Mouse (Mus musculus): ENCODE results near the gene Tmem132c.

Tmem132c gene

DNA sequence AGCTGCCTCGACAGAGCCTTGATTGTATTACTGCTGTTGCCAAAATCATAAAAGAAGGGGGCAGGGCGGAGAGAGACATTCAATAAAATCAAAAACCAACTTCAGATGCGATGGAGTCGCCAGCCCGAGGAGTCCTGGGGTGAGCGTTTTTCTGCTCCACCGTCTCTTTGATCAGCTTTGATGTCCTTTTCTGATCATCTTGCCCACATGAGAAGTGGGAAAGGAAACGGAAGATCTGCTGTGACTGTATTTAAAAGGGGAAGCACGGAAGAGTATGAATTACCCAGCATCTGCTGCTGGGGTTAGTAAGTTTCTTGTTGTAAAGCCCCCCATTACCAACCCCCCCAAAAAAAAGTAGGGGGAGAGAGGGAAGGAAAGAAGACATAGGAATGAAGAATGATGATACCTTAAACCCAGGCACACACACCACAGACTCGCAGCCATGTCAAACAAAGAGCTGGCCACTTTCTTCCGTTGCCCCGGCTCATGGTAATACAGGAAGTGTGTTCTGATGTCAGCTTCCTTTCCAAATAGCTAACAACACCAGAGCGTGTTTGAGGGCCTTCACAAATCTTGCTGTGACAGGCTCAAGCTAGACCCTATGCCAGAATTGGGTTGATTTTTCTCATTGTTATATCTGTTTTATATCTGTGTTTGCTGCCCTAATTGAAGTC is 243.3 kb downstream of the Tmem132c start:
- no peak for DNase-seq (ENCODE audit: low read depth, low spot score)

DNA sequence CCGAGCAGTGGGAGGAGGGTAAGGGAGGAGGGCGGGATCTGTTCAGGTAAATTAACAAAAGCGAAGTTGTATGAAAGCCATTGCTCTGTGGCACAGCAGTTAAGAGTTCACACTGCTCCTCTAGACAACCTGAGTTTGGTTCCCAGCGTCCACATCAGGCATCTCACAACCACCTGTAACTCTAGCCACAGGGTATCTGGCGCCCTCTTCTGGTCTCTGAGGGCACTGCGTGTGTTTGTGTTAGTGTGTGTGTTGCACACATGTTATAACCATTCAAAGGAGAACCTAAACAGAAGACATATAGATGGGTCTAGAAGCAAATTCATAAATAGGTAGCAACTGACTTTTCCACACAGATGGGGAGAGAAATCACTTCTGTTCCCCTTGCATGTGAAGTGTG is 245.6 kb downstream of the Tmem132c start:
- DNase-seq (ENCODE audit: low read depth, low spot score), result no peak

DNA sequence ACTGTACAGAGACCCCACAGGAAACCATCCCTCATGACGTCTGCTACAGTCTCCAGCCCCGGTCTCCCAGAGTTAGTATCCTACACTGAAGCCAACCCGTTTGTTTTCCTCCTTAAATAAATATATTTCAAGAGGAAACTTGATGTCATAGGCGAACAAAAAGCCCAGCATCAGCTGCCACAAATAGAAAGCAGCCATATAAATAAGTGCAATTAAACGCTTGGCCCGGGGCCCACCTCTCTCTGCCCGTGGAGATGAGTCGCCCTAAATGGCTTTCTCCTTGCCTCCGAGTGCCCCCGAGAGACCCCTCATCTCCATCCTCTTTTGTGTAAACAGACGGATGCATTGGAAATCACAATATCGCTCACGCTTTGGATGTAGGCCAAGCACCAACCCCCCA is 247.1 kb downstream of the Tmem132c start:
- no peak for DNase-seq (ENCODE audit: low read depth, low spot score)

DNA sequence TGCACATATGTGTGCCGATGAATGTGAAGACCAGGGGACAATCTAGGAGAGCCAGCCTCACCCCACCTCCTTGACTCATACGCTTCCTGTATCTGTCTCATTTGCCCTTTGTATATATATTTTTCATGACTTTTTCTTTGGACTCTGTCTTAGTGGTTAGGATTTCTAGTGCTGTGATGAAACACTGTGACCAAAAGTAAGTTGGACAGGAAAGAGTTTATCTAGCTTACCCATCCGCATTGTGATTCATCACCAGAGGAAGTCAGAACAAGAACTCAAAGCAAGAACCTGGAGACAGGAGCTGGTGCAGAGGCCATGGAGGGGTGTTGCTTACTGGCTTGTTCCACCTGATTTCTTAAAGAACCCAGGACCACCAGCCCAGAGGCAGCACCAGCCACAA is 250.1 kb downstream of the Tmem132c start:
- no peak for DNase-seq (ENCODE audit: low read depth, low spot score)

DNA sequence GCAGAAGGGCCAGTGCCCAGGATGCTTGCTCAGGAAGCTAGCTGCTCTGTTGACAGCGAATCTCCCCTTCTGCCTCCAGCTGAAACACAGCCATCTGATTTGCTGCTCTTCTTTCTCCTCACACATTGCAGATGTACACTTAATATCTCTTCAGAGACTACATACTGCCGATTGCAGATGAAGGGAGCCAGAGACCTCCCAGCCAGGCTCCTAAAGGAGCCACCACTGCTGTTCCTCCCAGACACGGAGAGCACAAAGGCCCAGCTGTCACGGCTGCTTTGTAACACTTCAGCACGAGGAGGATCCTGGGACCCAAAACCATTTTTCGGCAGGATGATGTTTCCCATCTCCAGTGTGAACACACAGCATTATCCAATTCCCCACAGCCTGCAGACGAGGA is 255.3 kb downstream of the Tmem132c start:
- no peak for DNase-seq (ENCODE audit: low read depth, low spot score)

DNA sequence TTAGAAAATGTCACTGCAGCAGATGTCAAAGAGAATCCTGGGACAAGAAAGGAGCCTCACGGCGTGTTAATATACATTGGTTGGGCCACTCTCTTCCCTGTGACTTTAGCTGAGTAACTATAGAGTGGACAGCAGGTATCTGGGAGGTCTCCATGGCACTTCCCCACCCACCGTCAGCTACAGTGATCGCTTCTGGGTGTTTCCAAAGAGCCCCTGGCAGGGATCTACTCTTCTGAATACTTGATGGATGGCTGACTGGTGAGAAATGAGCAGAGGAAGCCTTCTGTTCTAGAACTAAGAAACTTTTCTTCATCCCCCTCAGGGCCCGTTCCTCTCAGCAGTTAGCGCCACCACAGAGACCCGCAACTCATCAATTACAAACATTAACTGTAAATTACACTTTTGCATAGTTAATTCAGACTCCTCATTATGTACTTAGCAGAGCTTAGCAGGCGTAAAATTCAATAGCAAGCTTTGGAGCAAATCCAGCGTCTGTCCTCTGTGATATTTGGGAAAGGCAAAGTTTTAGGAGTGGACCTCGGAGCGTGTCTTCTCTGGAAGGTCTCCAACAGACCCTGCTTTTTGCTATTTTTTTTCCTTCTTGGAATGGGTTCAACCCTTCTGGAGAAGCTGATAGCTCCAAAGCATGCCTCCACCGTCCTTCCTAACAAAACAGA is 257.7 kb downstream of the Tmem132c start:
- no peak for DNase-seq (ENCODE audit: low read depth, low spot score)

DNA sequence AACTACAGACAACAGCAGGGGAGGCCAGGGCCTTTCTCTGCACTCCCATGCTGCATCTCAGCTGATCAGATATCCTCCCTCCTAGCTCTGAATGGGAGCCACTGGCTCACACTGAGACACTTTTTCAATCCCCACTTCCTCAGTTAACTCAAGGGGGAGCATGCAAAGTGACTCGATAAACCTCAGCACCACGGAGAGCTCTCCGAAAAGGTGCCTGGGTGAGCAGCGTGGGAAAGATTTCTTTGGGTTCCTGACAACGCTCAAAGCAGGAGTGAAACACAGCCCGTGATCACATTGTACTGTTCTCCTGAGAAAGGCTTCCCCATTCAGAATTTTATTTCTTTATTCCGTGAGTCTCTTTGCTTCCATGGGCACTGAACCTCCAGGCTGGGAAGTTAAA is 261.2 kb downstream of the Tmem132c start:
- DNase-seq (ENCODE audit: low read depth, low spot score), result no peak

DNA sequence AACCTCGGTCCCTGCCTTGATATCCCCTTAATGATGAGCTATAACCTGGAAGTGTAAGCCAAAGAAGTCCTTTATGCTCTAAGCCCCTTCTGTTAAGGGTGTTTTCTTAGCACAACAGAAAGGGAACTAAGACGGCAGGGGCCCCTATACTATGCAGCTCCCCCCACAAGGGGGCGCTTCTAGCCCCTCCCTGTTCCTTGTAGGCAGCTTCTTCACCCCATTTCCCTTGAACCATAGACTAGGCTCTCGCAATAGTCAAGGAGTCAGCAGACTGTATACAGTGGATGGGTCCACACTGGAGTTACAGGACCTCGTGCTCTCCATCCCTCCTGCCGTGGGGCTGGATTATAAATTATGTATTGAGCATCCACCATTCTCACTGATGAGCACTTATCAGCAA is 264.1 kb downstream of the Tmem132c start:
- DNase-seq (ENCODE audit: low read depth, low spot score), result no peak

DNA sequence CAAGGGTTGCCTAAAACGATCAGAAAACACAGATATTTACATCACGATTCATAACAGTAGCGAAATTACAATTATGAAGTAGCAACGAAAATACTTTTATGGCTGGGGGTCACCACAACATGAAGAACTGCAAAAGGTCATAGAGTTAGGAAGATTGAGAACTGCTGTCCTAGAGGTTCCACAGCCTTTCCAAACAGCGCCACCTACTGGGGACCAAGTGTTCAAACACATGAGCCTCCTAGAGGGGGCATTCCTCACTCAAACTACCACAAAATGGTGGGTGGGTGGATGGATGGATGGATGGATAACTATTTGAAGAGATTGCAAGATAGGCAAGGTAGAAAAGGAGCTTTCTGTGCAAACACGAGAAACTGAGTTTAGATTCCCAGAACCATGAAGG is 270.0 kb downstream of the Tmem132c start:
- peak; percentile 16 for DNase-seq (ENCODE audit: low read depth, low spot score)

DNA sequence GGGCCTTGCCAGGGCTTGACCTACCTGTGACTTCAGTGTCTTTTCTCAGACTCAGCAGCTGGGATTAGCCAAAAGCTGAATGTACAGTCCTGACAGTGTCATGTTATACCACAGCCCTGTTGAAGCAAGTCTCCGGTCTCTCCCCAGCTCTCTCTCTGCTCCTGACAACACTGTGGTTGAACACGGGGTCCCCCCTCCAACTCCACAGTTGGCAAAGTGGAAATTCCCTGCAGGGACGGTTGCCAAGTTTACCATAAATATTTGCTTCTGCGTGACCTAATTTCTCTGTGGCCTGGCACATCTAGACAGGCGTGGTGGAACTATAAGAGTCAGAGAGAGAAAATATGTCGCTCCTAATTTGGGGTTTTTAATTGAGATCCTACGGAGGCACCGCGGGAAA is 274.4 kb downstream of the Tmem132c start:
- DNase-seq (ENCODE audit: low read depth, low spot score), result no peak

DNA sequence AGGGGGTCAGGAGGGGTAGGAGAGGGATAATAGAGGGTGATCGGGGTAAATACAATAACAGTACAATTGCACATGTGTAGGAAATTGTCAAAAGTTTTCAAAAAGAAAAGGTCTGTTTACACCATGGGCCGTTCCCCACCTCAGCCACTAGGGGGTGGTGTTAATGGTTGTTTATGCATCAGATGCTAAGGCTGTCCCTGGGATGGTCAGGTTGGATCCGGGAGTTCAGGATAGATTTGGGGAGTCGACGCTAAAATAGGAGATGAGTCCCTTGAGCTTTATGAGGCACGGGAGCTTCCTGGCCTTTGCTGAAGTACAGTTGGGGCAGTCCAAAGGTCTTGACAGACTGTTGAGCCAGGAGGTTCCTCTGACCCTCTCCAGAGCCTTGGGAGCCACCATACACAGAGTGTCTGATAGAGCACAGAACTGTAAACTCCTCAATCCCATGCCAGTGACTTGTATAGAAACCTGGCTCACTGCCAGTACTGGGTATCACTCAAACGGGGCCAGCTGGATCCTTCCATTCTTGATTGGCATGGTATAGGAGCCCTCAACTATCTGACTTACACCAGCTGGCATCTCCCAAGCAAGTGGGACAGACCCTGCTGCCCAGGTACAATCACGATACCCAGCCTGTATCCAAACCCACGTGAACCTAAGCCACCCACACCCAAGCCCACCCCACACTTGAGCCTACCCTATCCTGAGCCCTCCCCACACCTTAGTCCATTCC is 281.3 kb downstream of the Tmem132c start:
- peak; percentile 25 for DNase-seq (ENCODE audit: low read depth, low spot score)

DNA sequence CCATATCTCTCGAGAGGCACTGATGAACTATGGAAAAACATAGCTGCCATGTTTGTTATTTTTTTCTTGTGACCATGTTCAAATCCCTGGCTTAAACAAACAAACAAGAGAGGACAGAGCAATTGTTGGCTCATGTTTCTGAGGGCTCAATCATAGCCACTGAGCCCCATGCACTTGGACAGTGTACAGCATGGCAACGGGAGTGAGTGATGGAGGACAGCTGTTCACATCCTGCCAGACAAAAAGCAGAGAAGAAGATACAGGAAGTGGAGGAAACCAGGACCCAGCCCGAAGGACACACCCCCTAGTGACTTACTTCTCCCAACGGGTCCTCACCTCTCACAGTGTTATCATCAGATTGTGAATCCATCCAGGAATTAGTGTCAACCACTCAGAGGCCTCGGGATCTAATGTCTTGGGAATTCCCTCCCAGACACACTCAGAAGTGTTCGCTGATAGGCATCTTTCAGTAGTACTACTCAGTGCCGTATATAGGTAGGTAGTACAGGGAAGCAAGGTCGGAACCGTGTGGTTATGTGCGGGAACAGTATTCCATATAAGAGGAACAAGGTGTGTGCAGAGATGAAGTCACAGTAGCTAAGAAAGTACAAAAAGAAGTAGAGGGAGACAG is 285.9 kb downstream of the Tmem132c start:
- no peak for DNase-seq (ENCODE audit: low read depth, low spot score)

DNA sequence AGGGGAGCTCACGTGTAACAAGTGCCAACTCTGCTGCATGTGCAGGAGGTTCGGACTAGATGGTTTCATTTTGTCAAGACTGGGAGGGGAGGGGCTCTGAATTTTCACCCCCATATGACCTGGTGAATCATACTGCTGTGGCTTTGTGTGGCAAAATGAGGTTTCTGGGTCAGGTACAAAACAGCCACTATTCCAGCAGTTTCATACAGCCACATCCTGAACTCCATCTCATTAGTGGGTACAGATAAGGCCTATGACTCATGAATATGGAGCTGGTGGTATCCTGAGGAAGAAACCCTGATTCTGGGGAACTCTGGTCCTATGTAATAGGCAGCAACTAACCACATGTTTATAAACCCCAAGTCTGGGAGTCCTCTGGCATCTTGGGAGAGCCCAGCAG is 295.9 kb downstream of the Tmem132c start:
- no peak for DNase-seq (ENCODE audit: low read depth, low spot score)

DNA sequence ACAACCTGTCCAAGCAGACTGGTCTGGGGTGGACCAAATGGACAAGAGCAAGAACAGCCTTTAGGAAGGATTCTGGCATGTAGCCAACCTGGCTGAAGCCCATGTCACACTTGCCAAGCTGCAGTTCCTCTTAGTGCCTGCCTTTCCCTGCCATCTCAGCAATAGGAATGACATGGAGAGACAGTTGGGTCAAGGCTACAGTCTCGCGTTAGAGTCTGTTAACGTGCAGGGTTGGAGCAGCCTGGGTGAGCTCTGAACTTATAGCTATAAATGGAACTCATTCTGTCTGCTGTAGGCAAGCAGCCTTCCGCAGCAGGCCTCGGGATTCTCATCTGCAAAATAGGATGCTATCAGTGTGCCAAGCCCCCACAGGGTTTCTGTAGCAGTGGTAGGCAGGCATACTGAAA is 305.0 kb downstream of the Tmem132c start:
- DNase-seq (ENCODE audit: low read depth, low spot score), result no peak

DNA sequence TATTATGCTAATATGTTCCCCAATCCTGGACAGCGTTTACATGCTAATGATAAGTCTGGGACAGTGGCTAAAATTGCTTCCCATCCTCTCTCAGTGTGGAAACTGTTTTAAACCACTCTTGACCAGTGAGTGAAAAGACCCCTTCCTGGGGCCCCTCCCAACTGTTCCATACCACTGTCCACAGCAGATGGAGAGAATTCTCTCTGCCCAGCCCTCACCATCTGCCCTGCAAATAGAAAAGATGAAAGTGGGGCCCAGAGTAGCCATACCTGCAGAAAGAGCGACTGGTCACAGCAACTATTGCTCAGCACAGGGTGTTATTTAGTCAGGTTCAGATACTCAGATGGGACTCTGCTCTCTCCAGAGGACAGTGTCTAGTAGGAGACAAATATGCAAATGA is 306.5 kb downstream of the Tmem132c start:
- DNase-seq (ENCODE audit: low read depth, low spot score), result no peak

DNA sequence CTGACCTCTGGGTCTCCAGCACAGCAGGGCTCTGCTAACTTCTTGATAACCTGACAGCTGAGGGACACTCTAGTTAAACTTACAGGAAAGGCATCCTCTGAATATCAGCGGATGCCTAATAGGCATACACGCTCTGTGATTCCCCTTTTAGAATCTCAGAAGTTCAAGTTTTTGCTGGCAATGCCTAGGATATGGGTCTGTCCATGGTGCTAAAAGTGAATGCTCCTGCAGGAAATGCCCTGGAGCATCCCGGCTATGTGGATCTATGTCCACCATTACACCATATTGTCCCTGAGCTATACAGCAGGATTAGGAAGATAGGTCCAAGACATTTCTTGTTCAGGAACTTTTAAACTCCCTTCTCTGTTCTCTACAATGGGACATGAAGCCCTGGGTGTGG is 319.5 kb downstream of the Tmem132c start:
- DNase-seq (ENCODE audit: low read depth, low spot score), result no peak

DNA sequence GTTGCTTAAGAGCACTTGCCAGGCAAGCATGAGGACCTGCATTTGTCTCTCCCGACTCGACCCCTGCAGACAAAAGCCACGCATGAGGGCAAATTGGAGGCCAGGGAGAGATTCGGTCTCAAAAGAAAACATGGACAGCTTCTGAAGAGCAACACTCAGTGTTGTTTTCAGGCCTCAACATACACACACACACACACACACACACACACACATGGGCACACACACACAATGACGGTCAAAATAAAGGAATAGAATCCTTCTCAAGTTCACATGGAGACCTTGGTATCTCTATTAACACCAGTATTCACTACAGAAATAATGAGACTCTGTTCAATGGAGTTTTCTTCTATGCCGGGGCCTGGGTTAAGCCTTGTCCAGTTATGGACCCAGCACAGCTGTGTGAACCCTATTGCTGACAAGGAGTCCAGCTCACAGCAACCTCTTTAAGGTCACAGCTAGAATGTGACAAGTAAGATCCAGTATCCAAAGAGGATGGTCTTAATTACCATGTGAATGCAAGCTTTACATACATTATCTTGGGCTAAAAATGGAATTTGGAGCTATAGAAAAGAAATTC is 325.6 kb downstream of the Tmem132c start:
- DNase-seq (ENCODE audit: low read depth, low spot score), result no peak

DNA sequence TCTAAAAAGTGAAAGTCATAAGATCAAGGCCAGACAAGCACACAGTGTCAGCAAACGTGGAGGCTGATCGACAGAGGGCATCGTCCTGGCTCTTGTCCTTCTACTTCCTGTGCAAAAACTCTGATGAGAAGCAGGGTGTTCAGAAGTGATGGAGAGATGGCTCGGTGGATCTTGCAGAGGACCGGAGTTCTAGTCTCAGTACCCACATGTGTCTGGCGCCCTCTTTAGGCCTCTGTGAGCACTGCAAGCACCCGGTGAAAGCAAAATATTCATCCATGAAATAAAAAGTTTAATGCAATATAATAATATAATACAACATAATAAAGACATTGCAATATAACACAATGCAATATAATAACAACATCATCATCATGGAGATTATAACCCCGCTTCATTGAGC is 335.8 kb downstream of the Tmem132c start:
- peak; percentile 30 for DNase-seq (ENCODE audit: low read depth, low spot score)

DNA sequence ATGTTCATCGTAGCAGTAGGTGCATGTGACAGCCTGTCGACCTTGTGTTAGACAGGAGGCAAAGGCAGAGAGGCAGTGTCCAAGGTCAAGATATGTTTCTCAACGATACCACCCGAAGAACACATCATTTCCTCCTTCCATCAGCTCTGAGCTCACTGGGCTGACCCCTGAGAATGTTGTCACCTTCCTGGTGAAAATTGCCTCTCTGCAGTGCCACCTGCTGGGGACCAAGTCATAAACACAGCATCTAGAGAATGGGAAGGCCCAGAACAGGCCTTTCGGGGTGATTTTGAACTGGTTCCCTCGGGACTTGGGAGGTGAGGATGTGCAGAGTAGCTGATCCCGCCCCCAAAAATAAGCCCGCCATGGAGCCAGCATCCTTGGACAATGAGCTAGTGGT is 342.1 kb downstream of the Tmem132c start:
- DNase-seq (ENCODE audit: low read depth, low spot score), result peak; percentile 44

DNA sequence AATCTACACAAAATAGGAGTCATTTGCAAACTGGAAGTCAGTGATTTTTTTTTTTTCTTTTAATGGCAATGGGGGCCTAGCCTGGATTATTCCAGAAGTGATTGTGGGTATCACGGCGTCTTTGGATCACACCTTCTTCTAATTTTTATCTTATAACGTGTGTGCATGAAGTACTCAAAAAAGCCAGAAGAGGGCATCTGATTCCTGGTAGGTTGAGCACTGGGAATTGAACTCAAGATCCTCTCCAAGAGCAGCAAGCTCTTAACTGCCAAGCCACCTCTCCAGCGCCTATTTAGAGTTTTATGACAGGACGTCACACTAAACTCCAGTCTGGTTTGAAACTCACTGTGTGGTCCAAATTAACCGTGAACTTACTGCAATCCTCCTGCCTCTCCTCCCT is 346.2 kb downstream of the Tmem132c start:
- DNase-seq (ENCODE audit: low read depth, low spot score), result peak; percentile 50

DNA sequence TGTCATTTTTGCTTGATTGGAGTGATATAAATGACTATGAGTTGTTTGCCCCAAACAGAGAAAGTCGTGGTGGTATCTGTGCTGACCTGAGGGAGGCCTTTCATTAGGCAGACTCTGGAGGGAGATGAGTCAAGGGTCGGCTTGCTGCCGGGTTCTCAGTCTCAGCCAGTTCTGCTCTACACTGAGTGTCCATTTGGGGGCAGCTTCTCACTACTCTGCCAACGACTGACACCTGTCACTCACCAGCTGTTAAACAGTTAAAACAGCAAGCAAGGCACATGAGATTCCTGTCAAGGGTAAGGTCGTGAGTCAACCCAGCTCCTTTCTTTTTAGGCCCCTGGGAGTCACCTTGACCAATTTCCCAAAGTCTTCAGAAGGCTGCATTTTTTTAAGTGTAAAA is 350.8 kb downstream of the Tmem132c start:
- DNase-seq (ENCODE audit: low read depth, low spot score), result no peak

DNA sequence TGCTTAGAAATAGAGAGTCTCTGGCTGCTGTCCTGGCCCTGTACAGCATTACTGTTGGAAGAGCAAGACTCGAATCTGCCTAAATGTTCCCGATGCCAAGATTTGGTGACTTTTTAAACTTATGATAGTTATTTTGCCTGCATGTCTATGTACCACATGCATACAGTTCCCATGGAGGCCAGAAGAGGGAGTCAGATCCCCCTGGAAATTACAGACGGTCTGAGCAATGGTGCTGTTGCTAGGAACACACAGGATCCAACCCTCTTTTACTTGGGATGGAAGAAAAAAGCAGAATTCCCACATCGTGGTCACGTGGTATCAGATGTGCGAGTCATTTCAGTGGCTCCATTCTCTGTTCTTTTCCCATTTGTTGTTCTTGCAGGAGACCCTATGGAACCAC is 351.2 kb downstream of the Tmem132c start:
- peak; percentile 35 for DNase-seq (ENCODE audit: low read depth, low spot score)

All from A20 (cell line).